Mouse (Mus musculus): ENCODE measurements at regions not wholly inside any gene's neighbourhood (a gene's known extent, or its start where the extent isn't known, plus 50 kb on each side); places are given as distances from the start of the nearest gene placed in this dataset.

- TF ChIP-seq MAX (IDR thresholded peaks at IDR 0.05; ENCODE audit: low read depth) (no peak), POLR2AphosphoS2 (IDR thresholded peaks at IDR 0.05; ENCODE audit: insufficient read length, low read depth) (no peak), POLR2A (IDR thresholded peaks at IDR 0.05; ENCODE audit: insufficient read length, low read depth) (no peak), E2F4 (IDR thresholded peaks at IDR 0.05; ENCODE audit: insufficient read depth) (no peak)
Measured at GRCm38 (mm10) chr16:92992876-92993275, 166.9 kb upstream of the Runx1 start.
